Mouse (Mus musculus) limb, embryonic 14.5 days (tissue): ENCODE results near the gene Ugt1a6a. TPM values are rescaled to one million over a fixed set of nuclear protein-coding genes. Genes with fewer than 3 reads are reported as not detected.

Source experiments
- ATAC-seq: fragments of 200-750 bp; cut with Nextera tagmentation; 2 replicates; pipeline ENCODE4 v1.8.0; 2017; ENCODE audit warnings: low read depth, moderate number of reproducible peaks, moderate TSS enrichment; ENCODE audit not compliant: low FRiP score
- DNase-seq: peaks from one replicate; pipeline ENCODE4 v3.0.0-alpha.2; 2015; ENCODE audit warnings: low spot score
- H3K27ac ChIP-seq: fragments of 300-500 bp; sonication (generic); replicated peaks from 2 replicates; pipeline ENCODE4 v1.5.1; 2014; ENCODE audit warnings: low read depth, mild to moderate bottlenecking, low read length, moderate library complexity, mixed read lengths
- H3K27me3 ChIP-seq: fragments of 300-500 bp; sonication (generic); 2 replicates; pipeline ENCODE4 v1.6.1; 2014; ENCODE audit warnings: low read length, mixed read lengths; ENCODE audit not compliant: control insufficient read depth, insufficient read depth
- H3K36me3 ChIP-seq: fragments of 300-500 bp; sonication (generic); 2 replicates; pipeline ENCODE4 v1.6.1; 2014; ENCODE audit warnings: mild to moderate bottlenecking, low read length, moderate library complexity, mixed read lengths; ENCODE audit not compliant: control insufficient read depth, insufficient read depth
- H3K4me1 ChIP-seq: fragments of 300-500 bp; sonication (generic); 2 replicates; pipeline ENCODE4 v1.6.1; 2014; ENCODE audit warnings: antibody characterized with exemption, low read length, mixed read lengths; ENCODE audit not compliant: control insufficient read depth, insufficient read depth
- H3K4me2 ChIP-seq: fragments of 300-500 bp; sonication (generic); replicated peaks from 2 replicates; pipeline ENCODE4 v1.6.1; 2014; ENCODE audit warnings: low read depth, mild to moderate bottlenecking, low read length, moderate library complexity; ENCODE audit not compliant: severe bottlenecking
- H3K4me3 ChIP-seq: fragments of 300-500 bp; sonication (generic); replicated peaks from 2 replicates; pipeline ENCODE4 v1.5.1; 2014; ENCODE audit warnings: low read length
- H3K9ac ChIP-seq: fragments of 300-500 bp; sonication (generic); 2 replicates; pipeline ENCODE4 v1.6.1; 2014; ENCODE audit warnings: mild to moderate bottlenecking, low read depth, low read length, moderate library complexity; ENCODE audit not compliant: severe bottlenecking
- H3K9me3 ChIP-seq: fragments of 300-500 bp; sonication (generic); 2 replicates; pipeline ENCODE4 v1.6.1; 2016; ENCODE audit warnings: low read length; ENCODE audit not compliant: control insufficient read depth
- POLR2A ChIP-seq: fragments of 200-500 bp; IDR thresholded peaks from 2 replicates; pipeline ENCODE4 v1.8.0; 2012; ENCODE audit warnings: inconsistent platforms, mild to moderate bottlenecking, moderate library complexity, borderline replicate concordance; ENCODE audit not compliant: insufficient read depth, insufficient read length; ENCODE audit errors: extremely low read depth
- WGBS: fragments of 180-500 bp; shearing (Covaris S2); extraction: QIAGEN DNeasy Blood & Tissue Kit; methylation state at CpG from one replicate; pipeline ENCODE4 v1.1.7; 2014; 5-methylcytosine and 5-hydroxymethylcytosine counted together
- polyA plus RNA-seq, 2 experiments: library from polyadenylated mRNA; depleted of rRNA in 1 of 2; stranded (reverse) in 1 of 2; unstranded in 1 of 2; fragments of >200 nt; fragmentation: Nextera tagmentation in 1 of 2; extraction: Ambion mirVana in 1 of 2; gene quantifications; 2 replicates each; pipeline versions ENCODE4 v1.2.1 to v1.2.3; 2012 to 2014

Ugt1a6a gene
- polyA plus RNA-seq, 2 experiments: 2.3 to 5.4 TPM

GRCm38 (mm10) chr1:88266123-88266522 is 131.5 kb downstream of the Ugt1a6a start:
- DNase-seq (no peak), ATAC-seq (no peak)
- Histone ChIP-seq H3K36me3 (peaks cover 90% of the 10 kb centered on the region), H3K4me3 (no peak overlapping the region), H3K27me3 (no peaks in the 10 kb centered on the region), H3K4me1 (no peaks in the 10 kb centered on the region), H3K4me2 (no peak overlapping the region), H3K9ac (no peak overlapping the region), H3K9me3 (no peaks in the 10 kb centered on the region), H3K27ac (no peak overlapping the region)
- TF ChIP-seq POLR2A: no peak
- 89% methylated on average over 13 of the region's 13 CpGs for WGBS

GRCm38 (mm10) chr1:88267489-88267888 is 132.9 kb downstream of the Ugt1a6a start:
- no peaks in the 10 kb centered on the region for H3K9me3 ChIP-seq
- no peaks in the 10 kb centered on the region for H3K4me1 ChIP-seq
- no peak overlapping the region for H3K4me2 ChIP-seq
- DNase-seq: no peak
- H3K36me3 ChIP-seq: peaks cover 90% of the 10 kb centered on the region
- no peak overlapping the region for H3K27ac ChIP-seq
- TF ChIP-seq POLR2A: no peak
- no peaks in the 10 kb centered on the region for H3K27me3 ChIP-seq
- 91% methylated on average over 6 of the region's 6 CpGs for WGBS
- H3K9ac ChIP-seq: no peak overlapping the region
- H3K4me3 ChIP-seq: no peak overlapping the region
- ATAC-seq: 0 out of 2 replicates have a peak, but pooled peaks have one; percentile 0

GRCm38 (mm10) chr1:88268070-88268469 is 133.5 kb downstream of the Ugt1a6a start:
- 88% methylated on average over 6 of the region's 6 CpGs for WGBS
- TF ChIP-seq POLR2A: no peak
- H3K4me2 ChIP-seq: no peak overlapping the region
- H3K9ac ChIP-seq: no peak overlapping the region
- H3K9me3 ChIP-seq: no peaks in the 10 kb centered on the region
- ATAC-seq: 0 out of 2 replicates have a peak, but pooled peaks have one; percentile 1
- DNase-seq: no peak
- H3K4me3 ChIP-seq: no peak overlapping the region
- no peak overlapping the region for H3K27ac ChIP-seq
- no peaks in the 10 kb centered on the region for H3K27me3 ChIP-seq
- peaks cover 90% of the 10 kb centered on the region for H3K36me3 ChIP-seq
- H3K4me1 ChIP-seq: no peaks in the 10 kb centered on the region

Other genes with a start within 250 kb of the Ugt1a6a start
- 33.2 and 35.2 TPM in 2 replicates for gene Usp40, start 126.3 kb upstream of the Ugt1a6a start, polyA plus RNA-seq (2012; rRNA removed)
- 36.2 and 44.1 TPM in 2 replicates for gene Usp40, start 126.3 kb upstream of the Ugt1a6a start, polyA plus RNA-seq (2014; fragmentation: Nextera tagmentation; extraction: Ambion mirVana)
- gene Ugt1a10, start 79.4 kb upstream of the Ugt1a6a start, polyA plus RNA-seq (2012; rRNA removed): not detected in 2 replicates
- not detected in 2 replicates for gene Ugt1a10, start 79.4 kb upstream of the Ugt1a6a start, polyA plus RNA-seq (2014; fragmentation: Nextera tagmentation; extraction: Ambion mirVana)
- gene Ugt1a9, start 64.0 kb upstream of the Ugt1a6a start, polyA plus RNA-seq (2012; rRNA removed): not detected in 2 replicates
- not detected in 2 replicates for gene Ugt1a9, start 64.0 kb upstream of the Ugt1a6a start, polyA plus RNA-seq (2014; fragmentation: Nextera tagmentation; extraction: Ambion mirVana)
- not detected in 2 replicates for gene Ugt1a8, start 47.0 kb upstream of the Ugt1a6a start, polyA plus RNA-seq (2012; rRNA removed)
- not detected in 2 replicates for gene Ugt1a8, start 47.0 kb upstream of the Ugt1a6a start, polyA plus RNA-seq (2014; fragmentation: Nextera tagmentation; extraction: Ambion mirVana)
- 2.0 and 2.2 TPM in 2 replicates for gene Ugt1a7c, start 39.7 kb upstream of the Ugt1a6a start, polyA plus RNA-seq (2012; rRNA removed)
- gene Ugt1a7c, start 39.7 kb upstream of the Ugt1a6a start, polyA plus RNA-seq (2014; fragmentation: Nextera tagmentation; extraction: Ambion mirVana): 2.5 and 2.6 TPM in 2 replicates
- 0.12 and 0.24 TPM in 2 replicates for gene Ugt1a6b, start 31.6 kb upstream of the Ugt1a6a start, polyA plus RNA-seq (2012; rRNA removed)
- gene Ugt1a6b, start 31.6 kb upstream of the Ugt1a6a start, polyA plus RNA-seq (2014; fragmentation: Nextera tagmentation; extraction: Ambion mirVana): 0.70 and 1.0 TPM in 2 replicates
- gene Ugt1a5, start 31.2 kb downstream of the Ugt1a6a start, polyA plus RNA-seq (2012; rRNA removed): 0.08 and 0.19 TPM in 2 replicates
- not detected in 2 replicates for gene Ugt1a5, start 31.2 kb downstream of the Ugt1a6a start, polyA plus RNA-seq (2014; fragmentation: Nextera tagmentation; extraction: Ambion mirVana)
- gene Ugt1a2, start 65.8 kb downstream of the Ugt1a6a start, polyA plus RNA-seq (2012; rRNA removed): 0.04 and 0.08 TPM in 2 replicates
- gene Ugt1a2, start 65.8 kb downstream of the Ugt1a6a start, polyA plus RNA-seq (2014; fragmentation: Nextera tagmentation; extraction: Ambion mirVana): not detected in 2 replicates
- gene Dnajb3, start 71.0 kb downstream of the Ugt1a6a start, polyA plus RNA-seq (2012; rRNA removed): 9.1 and 10.2 TPM in 2 replicates
- gene Dnajb3, start 71.0 kb downstream of the Ugt1a6a start, polyA plus RNA-seq (2014; fragmentation: Nextera tagmentation; extraction: Ambion mirVana): 9.4 and 10.5 TPM in 2 replicates
- gene Ugt1a1, start 77.2 kb downstream of the Ugt1a6a start, polyA plus RNA-seq (2012; rRNA removed): 1.5 and 2.3 TPM in 2 replicates
- 4.3 and 5.8 TPM in 2 replicates for gene Ugt1a1, start 77.2 kb downstream of the Ugt1a6a start, polyA plus RNA-seq (2014; fragmentation: Nextera tagmentation; extraction: Ambion mirVana)
- gene Mroh2a, start 92.2 kb downstream of the Ugt1a6a start, polyA plus RNA-seq (2012; rRNA removed): 0.15 and 0.20 TPM in 2 replicates
- gene Mroh2a, start 92.2 kb downstream of the Ugt1a6a start, polyA plus RNA-seq (2014; fragmentation: Nextera tagmentation; extraction: Ambion mirVana): 1.7 and 2.2 TPM in 2 replicates
- gene Hjurp, start 142.8 kb downstream of the Ugt1a6a start, polyA plus RNA-seq (2012; rRNA removed): 277 and 360 TPM in 2 replicates
- 139 and 150 TPM in 2 replicates for gene Hjurp, start 142.8 kb downstream of the Ugt1a6a start, polyA plus RNA-seq (2014; fragmentation: Nextera tagmentation; extraction: Ambion mirVana)
- gene Trpm8, start 142.9 kb downstream of the Ugt1a6a start, polyA plus RNA-seq (2012; rRNA removed): not detected in 2 replicates
- not detected in 2 replicates for gene Trpm8, start 142.9 kb downstream of the Ugt1a6a start, polyA plus RNA-seq (2014; fragmentation: Nextera tagmentation; extraction: Ambion mirVana)